Mouse (Mus musculus): ENCODE results near the gene Cobll1.

Gene Cobll1

GRCm38 (mm10) chr2:65236644-65237043 is 2.6 kb downstream of the Cobll1 start:
- DNase-seq, result no peak

- no peak for DNase-seq
These were observed 6.3 kb downstream of the Cobll1 start for GRCm38 (mm10) chr2:65232756-65233535.

- no peak for DNase-seq
These were observed 10.8 kb downstream of the Cobll1 start for GRCm38 (mm10) chr2:65228426-65228825.

- no peak for DNase-seq
These were observed 11.3 kb downstream of the Cobll1 start for GRCm38 (mm10) chr2:65227898-65228290.

GRCm38 (mm10) chr2:65227154-65227897 is 11.9 kb downstream of the Cobll1 start:
- DNase-seq, result no peak

DNA sequence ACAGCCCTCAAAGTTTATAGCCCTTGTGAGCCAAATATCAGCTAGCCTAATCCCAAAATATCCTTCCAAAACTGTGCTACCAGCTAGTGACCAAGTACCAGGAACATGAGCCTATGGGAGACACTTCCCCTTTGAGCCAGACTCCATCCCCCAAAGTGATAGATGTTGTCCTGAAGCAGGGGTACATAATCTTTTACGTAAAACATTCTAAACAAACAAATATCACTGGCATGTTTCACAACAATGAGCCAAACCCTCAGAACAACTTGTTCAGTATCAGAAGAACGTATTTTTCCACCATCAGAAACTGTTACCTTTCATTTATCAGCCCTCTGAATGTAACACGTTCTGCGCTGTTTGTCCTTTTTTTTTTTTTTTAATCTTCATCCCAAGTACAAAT is 12.7 kb downstream of the Cobll1 start:
- no peak for DNase-seq

DNA sequence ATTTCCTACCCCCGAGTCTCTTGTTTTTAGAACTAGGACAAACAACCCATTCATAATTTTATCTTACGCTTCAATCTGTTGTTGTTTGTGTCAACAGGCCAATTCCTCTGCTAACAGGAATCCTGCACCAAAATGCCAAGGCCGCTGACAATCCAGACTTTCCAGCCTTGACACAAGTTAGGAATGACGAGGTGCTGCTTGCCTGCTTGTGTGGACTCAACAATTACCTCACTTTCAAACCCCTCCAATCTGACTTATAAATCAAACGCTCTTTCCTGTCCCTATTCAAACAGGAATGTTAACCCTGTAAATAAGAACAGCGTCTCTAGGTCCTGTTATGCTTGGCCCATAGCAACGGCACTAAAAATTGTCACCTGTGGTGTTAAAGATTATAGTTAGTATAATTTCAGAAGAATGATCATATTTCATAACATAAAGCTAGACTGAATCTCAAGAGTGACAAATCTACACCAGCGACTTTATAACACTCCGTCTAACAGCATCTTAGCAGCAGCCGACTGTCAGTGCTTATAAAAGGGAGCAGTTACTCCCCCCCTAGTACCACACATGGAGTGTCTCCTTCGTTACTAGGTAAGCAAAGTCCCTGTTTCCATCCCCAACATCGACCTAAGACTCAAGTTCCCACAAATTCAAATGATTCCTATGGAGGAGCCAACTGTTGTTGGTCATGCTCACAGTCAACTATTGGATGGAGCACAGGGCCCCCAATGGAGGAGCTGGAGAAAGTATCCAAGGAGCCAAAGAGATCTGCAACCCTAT is 15.1 kb downstream of the Cobll1 start:
- no peak for DNase-seq

- DNase-seq, result no peak
These were observed 16.2 kb downstream of the Cobll1 start for GRCm38 (mm10) chr2:65223012-65223411.

GRCm38 (mm10) chr2:65221646-65222045 is 17.6 kb downstream of the Cobll1 start:
- no peak for DNase-seq

GRCm38 (mm10) chr2:65220563-65220962 is 18.6 kb downstream of the Cobll1 start:
- DNase-seq, result peak; percentile 38

- peak; percentile 55 for DNase-seq
These were observed 19.6 kb downstream of the Cobll1 start for GRCm38 (mm10) chr2:65219375-65220135.

GRCm38 (mm10) chr2:65218318-65218717 is 20.9 kb downstream of the Cobll1 start:
- DNase-seq, result peak; percentile 88

- DNase-seq, result peak; percentile 66
These were observed 21.5 kb downstream of the Cobll1 start for GRCm38 (mm10) chr2:65217677-65218076.

DNA sequence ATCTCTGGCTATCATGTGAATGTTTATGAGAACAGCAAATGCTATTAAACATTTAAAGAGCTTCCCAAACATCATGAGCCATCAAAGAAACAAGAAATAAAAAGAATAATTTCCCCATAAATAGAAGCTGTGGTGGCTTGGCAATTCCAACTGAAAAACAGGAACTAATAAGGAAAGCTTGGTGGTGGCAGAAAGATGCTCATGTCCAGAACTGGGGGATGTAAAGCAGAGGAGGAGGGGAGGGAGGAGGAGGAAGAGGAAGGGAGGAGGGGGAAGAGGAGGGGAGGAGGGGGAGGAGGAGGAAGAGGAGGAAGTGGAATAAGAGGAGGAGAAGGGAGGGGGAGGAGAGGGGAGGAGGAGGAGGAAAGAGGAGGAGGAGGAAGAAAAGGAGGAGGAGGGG is 23.0 kb downstream of the Cobll1 start:
- no peak for DNase-seq

DNA sequence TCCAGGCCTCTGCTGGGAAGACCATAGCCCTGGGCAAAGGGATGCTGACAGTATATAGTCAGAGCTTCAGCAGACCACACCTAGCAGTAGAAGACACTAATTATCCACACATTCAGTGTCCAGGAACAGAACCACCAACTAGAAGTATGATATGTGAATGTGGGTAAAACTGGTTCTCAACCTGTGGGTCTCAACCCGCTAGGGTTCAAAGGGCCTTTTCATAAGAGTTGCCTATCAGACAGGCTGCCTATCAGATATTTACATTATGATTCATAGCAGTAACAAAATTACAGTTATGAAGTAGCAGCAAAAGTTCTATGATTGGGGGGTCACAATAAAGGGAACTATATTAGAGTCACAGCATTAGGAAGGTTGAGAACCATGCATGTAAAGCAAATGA is 24.6 kb downstream of the Cobll1 start:
- no peak for DNase-seq

DNA sequence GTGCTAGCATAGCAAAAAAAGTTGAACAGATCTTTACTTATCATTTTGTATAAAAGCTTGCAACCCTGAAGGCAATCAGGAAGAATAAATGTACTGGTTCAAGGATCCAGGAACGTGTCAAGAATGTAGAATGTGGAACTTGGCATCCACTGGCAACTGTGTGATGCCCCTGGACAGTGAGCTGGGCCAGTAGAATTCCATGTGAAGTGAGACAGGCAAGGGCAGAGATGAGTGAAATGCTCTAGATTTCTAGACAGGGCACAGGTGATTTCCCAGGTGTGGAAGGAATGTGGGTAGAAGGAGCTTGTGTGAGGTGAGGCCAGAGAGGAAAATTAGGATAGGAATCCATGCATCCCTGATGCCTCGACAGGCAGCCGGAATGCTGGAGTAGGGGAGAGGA is 25.5 kb downstream of the Cobll1 start:
- DNase-seq, result no peak

DNA sequence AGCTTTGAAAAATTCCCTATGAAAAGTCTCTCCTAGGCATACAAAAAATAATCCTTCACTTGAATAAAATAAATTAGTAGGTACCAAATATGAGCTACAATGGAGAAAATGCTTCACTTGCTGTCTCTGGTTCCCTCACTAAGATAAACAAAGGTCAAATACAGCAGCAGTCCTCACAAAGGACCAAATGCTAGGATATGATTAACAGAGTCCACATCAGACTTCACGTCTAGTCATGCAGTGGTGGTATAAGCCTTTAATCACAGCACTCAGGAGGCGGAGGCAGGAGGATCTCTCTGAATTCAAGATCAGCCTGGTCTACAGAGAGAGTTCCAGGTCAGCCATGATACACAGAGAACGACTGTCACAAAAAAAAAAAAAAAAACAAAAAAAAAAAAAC is 27.6 kb downstream of the Cobll1 start:
- no peak for DNase-seq

- DNase-seq, result no peak
These were observed 31.5 kb downstream of the Cobll1 start for GRCm38 (mm10) chr2:65207750-65208149.

GRCm38 (mm10) chr2:65203699-65204098 is 35.5 kb downstream of the Cobll1 start:
- DNase-seq, result peak; percentile 53

DNA sequence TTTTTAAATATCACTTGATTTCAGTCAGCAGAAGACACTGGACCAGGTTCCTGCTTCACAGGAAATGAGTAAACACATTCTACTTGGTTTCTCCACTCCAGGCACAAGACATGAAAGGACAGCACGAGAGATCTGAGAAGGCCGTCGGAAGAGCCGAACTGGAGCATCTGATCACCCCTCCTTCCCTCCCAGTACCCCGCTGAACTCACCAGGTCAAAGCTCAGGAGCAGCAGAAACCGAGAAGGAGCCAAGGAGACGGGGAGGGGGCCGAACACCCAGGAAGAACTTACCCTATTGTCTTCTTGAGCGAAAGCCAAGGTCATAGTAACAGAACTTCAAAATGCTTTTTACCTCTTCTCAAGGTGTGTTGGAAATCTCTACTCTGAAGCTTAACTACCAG is 39.5 kb downstream of the Cobll1 start:
- DNase-seq, result no peak

DNA sequence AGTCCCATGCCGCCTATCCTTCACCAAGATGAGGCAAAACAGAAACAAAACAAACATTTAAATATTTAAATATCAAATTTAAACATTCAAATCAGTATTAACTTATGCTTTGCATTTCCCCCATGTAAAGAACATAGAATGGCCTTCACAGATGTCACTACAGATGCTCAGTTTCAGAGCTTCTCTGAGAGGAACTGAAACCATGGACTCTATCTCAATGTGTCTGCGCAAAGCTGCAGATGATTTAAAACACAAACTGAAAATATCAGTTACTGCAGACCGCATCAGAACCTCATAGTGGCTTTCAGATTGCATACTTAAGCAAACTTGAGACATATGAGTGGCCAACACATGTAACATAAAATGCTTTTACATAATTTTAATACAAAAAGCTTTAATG is 40.6 kb downstream of the Cobll1 start:
- no peak for DNase-seq

DNA sequence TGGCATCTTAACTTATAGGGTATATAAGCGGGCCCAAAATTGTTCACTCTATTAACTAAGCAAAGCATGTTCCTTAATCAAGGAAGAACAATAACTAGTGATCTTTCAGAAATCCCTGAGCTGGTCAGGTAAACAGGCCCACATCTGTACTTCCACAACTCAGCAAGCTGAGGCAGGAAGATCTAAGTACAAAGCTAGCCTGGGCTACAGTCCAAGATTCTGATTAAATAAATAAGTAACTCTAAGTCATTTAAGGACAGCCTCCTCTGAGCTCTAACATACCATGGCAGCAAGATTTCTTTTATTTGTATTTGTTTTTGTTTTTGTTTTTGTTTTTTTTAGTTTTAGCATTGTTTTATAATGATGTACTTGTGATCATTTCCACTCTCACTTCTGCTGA is 42.2 kb downstream of the Cobll1 start:
- no peak for DNase-seq
